Comparison of ENCODE assay signal across 8 mouse cellular contexts in genomic region chr16:32077648-32078407, GRCm38 (mm10). TPM values are rescaled to one million over a fixed set of nuclear protein-coding genes. Genes with fewer than 3 reads are reported as not detected.
DNase-seq lines count a peak whose midpoint lies in the region; ATAC-seq and TF ChIP-seq lines count a peak whose summit lies in the region.

No protein-coding gene starts in this region.

- TF ChIP-seq CTCF in layer of hippocampus, adult 2 months (conservative IDR thresholded peaks at IDR 0.05), result no peak
- no peak for TF ChIP-seq CTCF in MEL (IDR thresholded peaks at IDR 0.05 in 2 of 3, conservative IDR thresholded peaks at IDR 0.05 in 1 of 3; ENCODE audit: control insufficient read depth in 1 of 3, insufficient read depth in 1 of 3, low read depth in 2 of 3, low read length in 3 of 3, poor library complexity in 1 of 3, severe bottlenecking in 1 of 3)

- peak overlapping the region; percentile 97 for H3K9ac ChIP-seq in MEL (ENCODE audit: control insufficient read depth, low read depth, low read length, poor library complexity, severe bottlenecking)
- peak overlapping the region; percentile 80 for H3K9ac ChIP-seq in forebrain, embryonic 15.5 days (replicated peaks)
- H3K9ac ChIP-seq in liver, embryonic 13.5 days, result peak overlapping the region; percentile 95

- H3K4me3 ChIP-seq in layer of hippocampus, adult 2 months, result peak overlapping the region; percentile 70
- peak overlapping the region; percentile 89 to 99 for H3K4me3 ChIP-seq in MEL (ENCODE audit: control insufficient read depth in 1 of 2, insufficient read depth in 1 of 2, low read depth in 2 of 2, low read length in 2 of 2)
- H3K4me3 ChIP-seq in forebrain, embryonic 15.5 days, result peak overlapping the region; percentile 64
- peak overlapping the region; percentile 94 for H3K4me3 ChIP-seq in liver, embryonic 13.5 days (replicated peaks)

- H3K36me3 ChIP-seq in MEL (ENCODE audit: control insufficient read depth in 1 of 2, insufficient read depth in 2 of 2, low read length in 2 of 2), result peaks cover 0 to 23% of the 10 kb centered on the region in 2 experiments; a peak in 3 of 4 replicates
- peaks cover 10% of the 10 kb centered on the region for H3K36me3 ChIP-seq in forebrain, embryonic 15.5 days
- no peaks in the 10 kb centered on the region; the same call in 1 of the 2 replicates for H3K36me3 ChIP-seq in liver, embryonic 13.5 days

- H3K4me2 ChIP-seq in forebrain, embryonic 15.5 days (replicated peaks), result peak overlapping the region; percentile 62
- peak overlapping the region; percentile 85 for H3K4me2 ChIP-seq in liver, embryonic 13.5 days

- peak overlapping the region; percentile 90; the same call in 1 of the 2 replicates for H3K27ac ChIP-seq in layer of hippocampus, adult 2 months
- peak overlapping the region; percentile 80 for H3K27ac ChIP-seq in MEL (ENCODE audit: control insufficient read depth, low read depth, low read length)
- H3K27ac ChIP-seq in forebrain, embryonic 15.5 days (replicated peaks), result 0 out of 2 replicates have a peak overlapping the region, but pooled peaks have one; percentile 85
- peak overlapping the region; percentile 97; the same call in 1 of the 2 replicates for H3K27ac ChIP-seq in liver, embryonic 13.5 days

- DNase-seq in layer of hippocampus, adult 2 months (ENCODE audit: low spot score in 2 of 2), result no peak
- no peak for DNase-seq in layer of hippocampus, adult 9-11 months
- peak; percentile 39 for DNase-seq in MEL (ENCODE audit: low read depth, low spot score)
- no peak for DNase-seq in liver, embryonic 13.5 days
- no peak for DNase-seq in adrenal gland, adult 2 months
- no peak for DNase-seq in ovary, postnatal 36 days (ENCODE audit: low spot score)
- no peak for DNase-seq in kidney, adult 18-20 months

- TF ChIP-seq POLR2A in MEL (IDR thresholded peaks at IDR 0.05; ENCODE audit: control insufficient read depth in 1 of 2, insufficient read depth in 1 of 2, low read depth in 1 of 2, low read length in 2 of 2, poor library complexity in 1 of 2), result no peak

- no peaks in the 10 kb centered on the region for H3K27me3 ChIP-seq in MEL (ENCODE audit: control insufficient read depth in 1 of 2, insufficient read depth in 2 of 2, low read length in 2 of 2)
- H3K27me3 ChIP-seq in forebrain, embryonic 15.5 days, result no peaks in the 10 kb centered on the region
- no peaks in the 10 kb centered on the region for H3K27me3 ChIP-seq in liver, embryonic 13.5 days

- H3K4me1 ChIP-seq in MEL (ENCODE audit: control insufficient read depth in 1 of 2, insufficient read depth in 2 of 2, low read length in 2 of 2), result peaks cover 10 to 11% of the 10 kb centered on the region in 2 experiments
- peaks cover 34% of the 10 kb centered on the region for H3K4me1 ChIP-seq in forebrain, embryonic 15.5 days
- H3K4me1 ChIP-seq in liver, embryonic 13.5 days (replicated peaks), result peaks cover 34% of the 10 kb centered on the region

- no peak for ATAC-seq in forebrain, embryonic 15.5 days (replicated peaks)
- no peak for ATAC-seq in liver, embryonic 13.5 days (ENCODE audit: low read depth)

- H3K79me2 ChIP-seq in MEL (ENCODE audit: control insufficient read depth, insufficient read depth, low read length, poor library complexity), result peaks cover 52% of the 10 kb centered on the region

- no peak for TF ChIP-seq EP300 in MEL (IDR thresholded peaks at IDR 0.05; ENCODE audit: low read depth in 1 of 2, low read length in 2 of 2)

- TF ChIP-seq RAD21 in MEL (IDR thresholded peaks at IDR 0.05; ENCODE audit: low read depth, low read length), result no peak

- H3K9me3 ChIP-seq in MEL (replicated peaks; ENCODE audit: insufficient read depth, low read length), result no peaks in the 10 kb centered on the region
- no peaks in the 10 kb centered on the region for H3K9me3 ChIP-seq in forebrain, embryonic 15.5 days
- H3K9me3 ChIP-seq in liver, embryonic 13.5 days (replicated peaks), result no peaks in the 10 kb centered on the region

- 8% methylated on average over 13 of the region's 13 CpGs for WGBS in forebrain, embryonic 15.5 days
- WGBS in liver, embryonic 13.5 days (ENCODE audit: insufficient replicate concordance), result 5% methylated on average over 13 of the region's 13 CpGs

TF ChIP-seq in MEL, 35 proteins besides CTCF, POLR2A, EP300 and RAD21:
- TF ChIP-seq ZMIZ1 (IDR thresholded peaks at IDR 0.05; ENCODE audit: low read depth, low read length) (no peak), BHLHE40 (IDR thresholded peaks at IDR 0.05; ENCODE audit: borderline replicate concordance, low read depth, low read length) (peak; percentile 45; the same call in 1 of the 2 replicates)
TF ChIP-seq in MEL: peak in this region for 1.

RNA-seq across cellular contexts. Expression of gene Pak2, which starts 1.3 kb away (rescaled TPM):
- 10 to 100 TPM; 29.2 to 29.7 TPM for total RNA-seq in layer of hippocampus, adult 2 months (2021)
- 23.0 and 23.4 TPM in 2 replicates for total RNA-seq in MEL (2012; rRNA removed)
- polyA plus RNA-seq in MEL (2012; ENCODE audit: insufficient read depth in 1 of 2, insufficient read length in 2 of 2, low read depth in 1 of 2, low replicate concordance in 2 of 2, missing spikeins in 1 of 2), result 10 to 100 TPM; 34.1 to 67.2 TPM
- polyA plus RNA-seq in forebrain, embryonic 15.5 days (2015; fragmentation: Nextera tagmentation; extraction: Ambion mirVana), result 45.4 and 46.1 TPM in 2 replicates
- polyA plus RNA-seq in liver, embryonic 13.5 days (2015; fragmentation: Nextera tagmentation; extraction: Ambion mirVana), result 10.7 and 14.6 TPM in 2 replicates
- total RNA-seq in adrenal gland, adult 2 months (2021), result 10 to 100 TPM; 50.4 to 57.5 TPM
- polyA plus RNA-seq in adrenal gland, adult 2 months (2012; rRNA removed), result 15.0 and 20.6 TPM in 2 replicates

RNA-seq across cellular contexts. Expression of gene Pigx, which starts 21.7 kb away (rescaled TPM):
- total RNA-seq in layer of hippocampus, adult 2 months (2021), result 10 to 100 TPM; 24.2 to 27.3 TPM
- total RNA-seq in MEL (2012; rRNA removed), result 22.3 and 24.0 TPM in 2 replicates
- polyA plus RNA-seq in MEL (2012; ENCODE audit: insufficient read depth in 1 of 2, insufficient read length in 2 of 2, low read depth in 1 of 2, low replicate concordance in 2 of 2, missing spikeins in 1 of 2), result 10 to 100 TPM in 1 of 2 experiments, not detected in 1; 29.5 TPM
- 130 TPM in 2 replicates for polyA plus RNA-seq in forebrain, embryonic 15.5 days (2015; fragmentation: Nextera tagmentation; extraction: Ambion mirVana)
- 29.2 and 29.5 TPM in 2 replicates for polyA plus RNA-seq in liver, embryonic 13.5 days (2015; fragmentation: Nextera tagmentation; extraction: Ambion mirVana)
- 10 to 100 TPM; 30.8 to 35.5 TPM for total RNA-seq in adrenal gland, adult 2 months (2021)
- 27.6 and 40.0 TPM in 2 replicates for polyA plus RNA-seq in adrenal gland, adult 2 months (2012; rRNA removed)

RNA-seq across cellular contexts. Expression of gene Cep19, which starts 21.8 kb away (rescaled TPM):
- 10 to 100 TPM; 62.8 to 65.5 TPM for total RNA-seq in layer of hippocampus, adult 2 months (2021)
- total RNA-seq in MEL (2012; rRNA removed), result 7.1 and 7.3 TPM in 2 replicates
- 1 to 10 TPM in 1 of 2 experiments, not detected in 1; 8.7 TPM for polyA plus RNA-seq in MEL (2012; ENCODE audit: insufficient read depth in 1 of 2, insufficient read length in 2 of 2, low read depth in 1 of 2, low replicate concordance in 2 of 2, missing spikeins in 1 of 2)
- 41.7 and 45.7 TPM in 2 replicates for polyA plus RNA-seq in forebrain, embryonic 15.5 days (2015; fragmentation: Nextera tagmentation; extraction: Ambion mirVana)
- polyA plus RNA-seq in liver, embryonic 13.5 days (2015; fragmentation: Nextera tagmentation; extraction: Ambion mirVana), result 6.2 and 8.0 TPM in 2 replicates
- 10 to 100 TPM in 1 of 2 experiments, 1 to 10 TPM in 1; 8.0 to 15.4 TPM for total RNA-seq in adrenal gland, adult 2 months (2021)
- polyA plus RNA-seq in adrenal gland, adult 2 months (2012; rRNA removed), result 29.9 and 33.1 TPM in 2 replicates
